ENCODE assay signal across 9 mouse cellular contexts in genomic region chr16:17804982-17805381, GRCm38 (mm10). TPM values are rescaled to one million over a fixed set of nuclear protein-coding genes. Genes with fewer than 3 reads are reported as not detected.
DNase-seq lines count a peak whose midpoint lies in the region; ATAC-seq and TF ChIP-seq lines count a peak whose summit lies in the region.
"Had no signal": no experiment of that assay in that cellular context is flagged by ENCODE, and none has a peak within 500 bp of the region (broad histone marks: within the 10 kb centered on the region; RNA-seq: fewer than 3 reads in every experiment).

No protein-coding gene starts in this region.

- DNase-seq in heart, postnatal 14 days = no peak
- DNase-seq in hindbrain, embryonic 11.5 days (ENCODE audit: low spot score) = peak; percentile 40
- no peak for DNase-seq in adrenal gland, adult 18-20 months (ENCODE audit: low spot score in 2 of 2)
- DNase-seq: right cerebral cortex, postnatal 14 days had no signal

- TF ChIP-seq CTCF in E14TG2a.4 (conservative IDR thresholded peaks at IDR 0.05; ENCODE audit: low read length) = no peak

- H3K4me1 ChIP-seq in heart, embryonic 11.5 days (ENCODE audit: control insufficient read depth, insufficient read depth, low read length) = peaks cover 58% of the 10 kb centered on the region
- H3K4me1 ChIP-seq in E14TG2a.4 (replicated peaks; ENCODE audit: low read depth, low read length) = peaks cover 52% of the 10 kb centered on the region
- peaks cover 21% of the 10 kb centered on the region for H3K4me1 ChIP-seq in hindbrain, embryonic 11.5 days (replicated peaks; ENCODE audit: control insufficient read depth, insufficient read depth, low read length)
- H3K4me1 ChIP-seq in liver, embryonic 16.5 days (ENCODE audit: control insufficient read depth, low read depth, low read length) = peaks cover 29% of the 10 kb centered on the region

- peak overlapping the region; percentile 39; the same call in 1 of the 2 replicates for H3K9ac ChIP-seq in heart, embryonic 11.5 days (ENCODE audit: low read depth, low read length)
- no peak overlapping the region for H3K9ac ChIP-seq in hindbrain, embryonic 11.5 days (ENCODE audit: low read depth, low read length)
- no peak overlapping the region for H3K9ac ChIP-seq in liver, embryonic 16.5 days (ENCODE audit: low read depth, low read length)

- 20% methylated on average over 7 of the region's 7 CpGs for WGBS in heart, embryonic 11.5 days (ENCODE audit: insufficient replicate concordance)
- 14% methylated on average over 6 of the region's 7 CpGs for WGBS in hindbrain, embryonic 11.5 days
- 13% methylated on average over 7 of the region's 7 CpGs for WGBS in liver, embryonic 16.5 days (ENCODE audit: insufficient replicate concordance)

- peak overlapping the region; percentile 70 for H3K4me2 ChIP-seq in heart, embryonic 11.5 days
- H3K4me2 ChIP-seq in hindbrain, embryonic 11.5 days (replicated peaks; ENCODE audit: low read depth, low read length) = no peak overlapping the region; the same call in 1 of the 2 replicates
- peak overlapping the region; percentile 59; the same call in 1 of the 2 replicates for H3K4me2 ChIP-seq in liver, embryonic 16.5 days (ENCODE audit: low read depth, low read length)

- H3K4me3 ChIP-seq in heart, embryonic 11.5 days (ENCODE audit: low read depth, low read length) = peak overlapping the region; percentile 39; the same call in 1 of the 2 replicates
- peak overlapping the region; percentile 74 for H3K4me3 ChIP-seq in E14TG2a.4 (replicated peaks; ENCODE audit: low read length)
- no peak overlapping the region for H3K4me3 ChIP-seq in hindbrain, embryonic 11.5 days (ENCODE audit: low read depth, low read length)
- peak overlapping the region; percentile 38; the same call in 1 of the 2 replicates for H3K4me3 ChIP-seq in liver, embryonic 16.5 days (ENCODE audit: low read depth, low read length)

- H3K9me3 ChIP-seq in heart, embryonic 11.5 days (replicated peaks; ENCODE audit: control insufficient read depth, low read length) = no peaks in the 10 kb centered on the region
- H3K9me3 ChIP-seq in E14TG2a.4 (ENCODE audit: low read length) = no peaks in the 10 kb centered on the region; the same call in 1 of the 2 replicates
- no peaks in the 10 kb centered on the region for H3K9me3 ChIP-seq in hindbrain, embryonic 11.5 days (ENCODE audit: control insufficient read depth, low read length)
- no peaks in the 10 kb centered on the region for H3K9me3 ChIP-seq in liver, embryonic 16.5 days (replicated peaks; ENCODE audit: control insufficient read depth, low read length)

- no peak overlapping the region for H3K27ac ChIP-seq in heart, embryonic 11.5 days (ENCODE audit: low read depth, low read length)
- no peak overlapping the region for H3K27ac ChIP-seq in hindbrain, embryonic 11.5 days (ENCODE audit: low read depth, low read length)
- H3K27ac ChIP-seq in liver, embryonic 16.5 days (ENCODE audit: low read length) = no peak overlapping the region

- H3K27me3 ChIP-seq in heart, embryonic 11.5 days (ENCODE audit: control insufficient read depth, insufficient read depth, low read length) = peaks cover 64% of the 10 kb centered on the region
- H3K27me3 ChIP-seq in E14TG2a.4 (ENCODE audit: insufficient read depth, low read length) = peaks cover 98% of the 10 kb centered on the region
- H3K27me3 ChIP-seq in hindbrain, embryonic 11.5 days (ENCODE audit: control insufficient read depth, insufficient read depth, low read length) = peaks cover 77% of the 10 kb centered on the region
- H3K27me3 ChIP-seq in liver, embryonic 16.5 days (ENCODE audit: control insufficient read depth, insufficient read depth, low read depth, low read length) = peaks cover 97% of the 10 kb centered on the region

- intact Hi-C loops in heart, postnatal 14 days (cut with DNase I) = loop anchor here (5.0 kb wide), 1 partner anchor 168 kb away; no protein-coding TSS in a partner anchor

- no peak for ATAC-seq in heart, embryonic 11.5 days (replicated peaks; ENCODE audit: insufficient number of reproducible peaks, low FRiP score, low TSS enrichment)
- ATAC-seq in hindbrain, embryonic 11.5 days (ENCODE audit: low FRiP score) = no peak
- no peak for ATAC-seq in liver, embryonic 16.5 days (ENCODE audit: low read depth)
- no peak for ATAC-seq in activated CD4-positive, CD25-positive, alpha-beta regulatory T cell, adult 4 months
- no peak for ATAC-seq in cerebellum, adult (ENCODE audit: insufficient number of reproducible peaks, low FRiP score, low TSS enrichment)

- no peaks in the 10 kb centered on the region for H3K36me3 ChIP-seq in heart, embryonic 11.5 days (ENCODE audit: control insufficient read depth, insufficient read depth, low read length)
- H3K36me3 ChIP-seq in E14TG2a.4 (ENCODE audit: insufficient read depth, low read length) = no peaks in the 10 kb centered on the region
- no peaks in the 10 kb centered on the region for H3K36me3 ChIP-seq in hindbrain, embryonic 11.5 days (ENCODE audit: control insufficient read depth, insufficient read depth, low read length)
- H3K36me3 ChIP-seq in liver, embryonic 16.5 days (ENCODE audit: control insufficient read depth, insufficient read depth) = no peaks in the 10 kb centered on the region

RNA-seq across cellular contexts. Expression of gene Scarf2, which starts 7.9 kb away (rescaled TPM):
- 7.2 and 9.6 TPM in 2 replicates for polyA plus RNA-seq in heart, embryonic 11.5 days (2014; fragmentation: Nextera tagmentation; extraction: Ambion mirVana)
- total RNA-seq in heart, postnatal 14 days (2021) = 10 to 100 TPM in 1 of 2 experiments, 1 to 10 TPM in 1; 9.8 to 10.2 TPM
- 6.4 and 7.2 TPM in 2 replicates for polyA plus RNA-seq in hindbrain, embryonic 11.5 days (2014; fragmentation: Nextera tagmentation; extraction: Ambion mirVana)
- polyA plus RNA-seq in liver, embryonic 16.5 days (2015; fragmentation: Nextera tagmentation; extraction: Ambion mirVana) = 0.67 TPM in 2 replicates
- not detected for polyA plus RNA-seq in activated CD4-positive, CD25-positive, alpha-beta regulatory T cell, adult 4 months (2017; shearing (Covaris generic))
- 10 to 100 TPM in 1 of 2 experiments, 1 to 10 TPM in 1; 9.5 to 11.7 TPM for total RNA-seq in adrenal gland, adult 18-20 months (2021)

RNA-seq across cellular contexts. Expression of gene B830017H08Rik, which starts 27.9 kb away (rescaled TPM):
- 0.13 TPM in 1 of 2 replicates, not detected in the other for polyA plus RNA-seq in heart, embryonic 11.5 days (2014; fragmentation: Nextera tagmentation; extraction: Ambion mirVana)
- total RNA-seq in heart, postnatal 14 days (2021) = not detected
- 0.20 and 0.49 TPM in 2 replicates for polyA plus RNA-seq in hindbrain, embryonic 11.5 days (2014; fragmentation: Nextera tagmentation; extraction: Ambion mirVana)
- polyA plus RNA-seq in liver, embryonic 16.5 days (2015; fragmentation: Nextera tagmentation; extraction: Ambion mirVana) = not detected in 2 replicates
- polyA plus RNA-seq in activated CD4-positive, CD25-positive, alpha-beta regulatory T cell, adult 4 months (2017; shearing (Covaris generic)) = not detected
- total RNA-seq in adrenal gland, adult 18-20 months (2021) = not detected

RNA-seq across cellular contexts. Expression of gene Car15, which starts 33.2 kb away (rescaled TPM):
- polyA plus RNA-seq in heart, embryonic 11.5 days (2014; fragmentation: Nextera tagmentation; extraction: Ambion mirVana) = 1.0 and 1.9 TPM in 2 replicates
- 1 to 10 TPM; 1.5 to 2.5 TPM for total RNA-seq in heart, postnatal 14 days (2021)
- 1.8 and 2.9 TPM in 2 replicates for polyA plus RNA-seq in hindbrain, embryonic 11.5 days (2014; fragmentation: Nextera tagmentation; extraction: Ambion mirVana)
- 0.58 and 0.88 TPM in 2 replicates for polyA plus RNA-seq in liver, embryonic 16.5 days (2015; fragmentation: Nextera tagmentation; extraction: Ambion mirVana)
- polyA plus RNA-seq in activated CD4-positive, CD25-positive, alpha-beta regulatory T cell, adult 4 months (2017; shearing (Covaris generic)) = 1 to 10 TPM; 2.7 to 3.3 TPM
- 1 to 10 TPM; 1.8 to 2.2 TPM for total RNA-seq in adrenal gland, adult 18-20 months (2021)

RNA-seq across cellular contexts. Expression of gene Klhl22, which starts 45.6 kb away (rescaled TPM):
- polyA plus RNA-seq in heart, embryonic 11.5 days (2014; fragmentation: Nextera tagmentation; extraction: Ambion mirVana) = 43.2 and 44.1 TPM in 2 replicates
- 10 to 100 TPM; 18.2 to 21.7 TPM for total RNA-seq in heart, postnatal 14 days (2021)
- 44.8 and 45.0 TPM in 2 replicates for polyA plus RNA-seq in hindbrain, embryonic 11.5 days (2014; fragmentation: Nextera tagmentation; extraction: Ambion mirVana)
- polyA plus RNA-seq in liver, embryonic 16.5 days (2015; fragmentation: Nextera tagmentation; extraction: Ambion mirVana) = 11.2 and 12.8 TPM in 2 replicates
- polyA plus RNA-seq in activated CD4-positive, CD25-positive, alpha-beta regulatory T cell, adult 4 months (2017; shearing (Covaris generic)) = 10 to 100 TPM; 11.8 to 16.3 TPM
- total RNA-seq in adrenal gland, adult 18-20 months (2021) = 10 to 100 TPM; 29.8 to 38.3 TPM
